Mouse (Mus musculus) liver, adult 2 months (tissue): Measurements from ENCODE around the gene 5730596B20Rik.

ENCODE experiments used
- CTCF ChIP-seq: fragments of 200-500 bp; IDR thresholded peaks from 2 replicates; pipeline ENCODE4 v1.5.1; 2011; ENCODE audit warnings: low read depth, low read length, control low read depth
- POLR2A ChIP-seq: fragments of 200-500 bp; IDR thresholded peaks from 2 replicates; pipeline ENCODE4 v1.6.1; 2011; ENCODE audit warnings: low read length, control low read depth; ENCODE audit not compliant: insufficient read depth; ENCODE audit errors: extremely low read depth

DNA sequence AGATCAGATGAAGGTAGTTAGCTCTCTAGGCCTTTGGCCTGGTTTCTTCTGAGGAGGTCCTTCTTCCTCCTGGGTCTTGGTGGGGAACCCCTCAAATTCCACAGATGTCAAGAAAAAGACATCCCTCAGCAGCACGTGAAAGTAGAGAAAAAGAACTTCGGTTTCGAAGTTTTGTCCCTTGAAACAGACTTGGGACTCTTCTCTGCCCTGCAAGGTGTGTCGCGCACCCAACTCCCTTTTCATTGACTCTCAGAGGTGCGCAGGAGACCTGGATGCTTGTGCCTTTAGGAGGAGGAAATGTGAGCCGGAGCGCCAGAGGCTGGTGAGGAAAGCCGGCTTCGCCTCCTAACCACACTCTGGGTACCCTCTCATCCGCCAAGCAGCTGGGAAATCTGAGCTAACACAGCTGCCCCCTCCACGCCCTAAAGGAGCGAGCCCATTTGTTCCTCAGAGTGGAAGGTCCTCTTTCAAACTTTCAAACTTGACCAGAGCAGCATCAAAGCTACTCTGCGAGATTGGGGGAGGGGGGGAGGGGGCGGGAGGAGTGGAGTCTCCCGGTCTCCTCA, 26.8 kb upstream of the 5730596B20Rik start:
- TF ChIP-seq CTCF (no peak), POLR2A (no peak)
